Mouse (Mus musculus): ENCODE data around the gene Tmco5b.

DNA sequence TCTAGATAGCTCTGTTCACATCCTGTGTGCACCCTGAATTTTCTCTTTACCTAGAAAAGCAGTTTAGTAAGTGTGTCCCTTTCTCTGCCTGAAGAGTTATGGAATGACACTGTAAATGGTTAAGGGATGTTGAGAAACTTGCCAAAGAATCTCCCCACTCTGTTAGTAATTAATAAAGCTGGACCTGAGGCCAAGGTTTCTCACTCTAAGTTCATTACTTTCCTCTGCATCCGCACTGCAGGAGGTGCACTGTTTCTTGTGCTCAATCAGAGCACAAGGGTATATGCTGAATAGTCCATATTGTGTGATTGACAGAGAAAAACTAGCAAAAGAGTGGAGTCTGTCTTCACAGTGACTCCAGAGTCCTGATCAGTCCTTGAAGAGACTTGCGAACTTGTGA is 59.0 kb downstream of the Tmco5b start:
- TF ChIP-seq CTCF (IDR thresholded peaks at IDR 0.05; ENCODE audit: control insufficient read depth, insufficient read depth, insufficient read length), result no peak
- no peak for TF ChIP-seq USF1 (IDR thresholded peaks at IDR 0.05; ENCODE audit: low read depth)
- TF ChIP-seq MYOD1 (IDR thresholded peaks at IDR 0.05; ENCODE audit: control insufficient read depth, insufficient read length, low read depth), result no peak
- TF ChIP-seq MAX (IDR thresholded peaks at IDR 0.05), result no peak
